Mouse (Mus musculus): ENCODE measurements around the gene Best1. TPM values are rescaled to one million over a fixed set of nuclear protein-coding genes. Genes with fewer than 3 reads are reported as not detected.

Best1 gene
- polyA plus RNA-seq, 1 experiment from 2014 or later = 1.9 TPM

DNA sequence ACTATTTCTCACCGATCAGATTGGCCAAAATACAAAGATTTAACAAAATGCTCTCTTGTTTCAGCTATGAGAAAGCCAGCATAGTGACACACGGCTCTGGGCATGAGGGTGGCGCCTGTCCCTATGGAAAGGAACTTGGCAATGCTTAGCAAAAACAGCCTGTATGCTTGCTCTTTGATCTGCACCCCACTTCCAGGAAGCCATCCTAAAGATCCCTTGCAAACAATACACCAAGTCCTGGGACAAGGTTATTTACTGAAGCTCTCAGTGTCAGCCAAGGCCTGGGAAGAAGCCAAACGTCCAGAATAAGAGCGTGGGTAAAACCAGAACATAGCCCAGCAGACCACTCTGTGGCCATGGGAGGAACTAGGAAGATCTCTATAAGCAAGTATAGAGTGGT, 40.7 kb downstream of the Best1 start:
- no peak for DNase-seq (ENCODE audit: low spot score)
- no peak for ATAC-seq (replicated peaks; ENCODE audit: insufficient number of reproducible peaks, low FRiP score, low TSS enrichment, low read depth)
- no peak overlapping the region for H3K9ac ChIP-seq (replicated peaks; ENCODE audit: low read length)
- H3K27me3 ChIP-seq (ENCODE audit: control insufficient read depth, insufficient read depth, low read length) = no peaks in the 10 kb centered on the region
- H3K4me3 ChIP-seq (ENCODE audit: low read depth, low read length) = no peak overlapping the region
- H3K36me3 ChIP-seq (replicated peaks; ENCODE audit: control insufficient read depth, insufficient read depth, low read depth, low read length) = no peaks in the 10 kb centered on the region
- H3K27ac ChIP-seq (replicated peaks; ENCODE audit: low read depth, low read length) = no peak overlapping the region
- no peaks in the 10 kb centered on the region for H3K4me1 ChIP-seq (ENCODE audit: control insufficient read depth, insufficient read depth, low read length)
- H3K4me2 ChIP-seq (ENCODE audit: low read depth, low read length) = no peak overlapping the region
- WGBS = 87% methylated on average over 5 of the region's 5 CpGs
- H3K9me3 ChIP-seq (replicated peaks; ENCODE audit: control insufficient read depth, low read length) = no peaks in the 10 kb centered on the region

DNA sequence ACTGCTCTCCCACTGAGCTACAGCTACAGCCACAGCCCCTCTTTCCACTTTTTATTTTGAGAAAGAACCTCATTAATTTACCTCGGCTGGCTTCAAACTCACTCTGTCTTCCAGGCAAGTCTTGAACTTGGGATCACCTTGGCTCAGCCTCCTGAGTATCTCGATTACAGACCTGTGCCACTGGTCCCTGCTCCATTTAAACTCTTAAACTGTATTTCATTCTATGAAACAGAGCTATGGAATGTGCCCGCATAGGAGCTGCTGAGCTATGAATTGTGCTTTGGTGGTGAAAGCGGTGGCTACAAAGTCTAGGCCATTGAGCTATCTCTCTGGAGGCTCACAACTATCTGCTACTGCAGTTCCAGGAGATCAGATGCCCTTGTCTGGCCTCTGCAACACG, 43.5 kb downstream of the Best1 start:
- no peaks in the 10 kb centered on the region for H3K36me3 ChIP-seq (replicated peaks; ENCODE audit: control insufficient read depth, insufficient read depth, low read depth, low read length)
- no peak overlapping the region for H3K9ac ChIP-seq (replicated peaks; ENCODE audit: low read length)
- DNase-seq (ENCODE audit: low spot score) = no peak
- H3K27me3 ChIP-seq (ENCODE audit: control insufficient read depth, insufficient read depth, low read length) = no peaks in the 10 kb centered on the region
- no peak overlapping the region for H3K4me3 ChIP-seq (ENCODE audit: low read depth, low read length)
- no peak overlapping the region for H3K27ac ChIP-seq (replicated peaks; ENCODE audit: low read depth, low read length)
- H3K9me3 ChIP-seq (replicated peaks; ENCODE audit: control insufficient read depth, low read length) = no peaks in the 10 kb centered on the region
- no peak overlapping the region for H3K4me2 ChIP-seq (ENCODE audit: low read depth, low read length)
- 86% methylated on average over 5 of the region's 5 CpGs for WGBS
- H3K4me1 ChIP-seq (ENCODE audit: control insufficient read depth, insufficient read depth, low read length) = no peaks in the 10 kb centered on the region
- no peak for ATAC-seq (replicated peaks; ENCODE audit: insufficient number of reproducible peaks, low FRiP score, low TSS enrichment, low read depth)

DNA sequence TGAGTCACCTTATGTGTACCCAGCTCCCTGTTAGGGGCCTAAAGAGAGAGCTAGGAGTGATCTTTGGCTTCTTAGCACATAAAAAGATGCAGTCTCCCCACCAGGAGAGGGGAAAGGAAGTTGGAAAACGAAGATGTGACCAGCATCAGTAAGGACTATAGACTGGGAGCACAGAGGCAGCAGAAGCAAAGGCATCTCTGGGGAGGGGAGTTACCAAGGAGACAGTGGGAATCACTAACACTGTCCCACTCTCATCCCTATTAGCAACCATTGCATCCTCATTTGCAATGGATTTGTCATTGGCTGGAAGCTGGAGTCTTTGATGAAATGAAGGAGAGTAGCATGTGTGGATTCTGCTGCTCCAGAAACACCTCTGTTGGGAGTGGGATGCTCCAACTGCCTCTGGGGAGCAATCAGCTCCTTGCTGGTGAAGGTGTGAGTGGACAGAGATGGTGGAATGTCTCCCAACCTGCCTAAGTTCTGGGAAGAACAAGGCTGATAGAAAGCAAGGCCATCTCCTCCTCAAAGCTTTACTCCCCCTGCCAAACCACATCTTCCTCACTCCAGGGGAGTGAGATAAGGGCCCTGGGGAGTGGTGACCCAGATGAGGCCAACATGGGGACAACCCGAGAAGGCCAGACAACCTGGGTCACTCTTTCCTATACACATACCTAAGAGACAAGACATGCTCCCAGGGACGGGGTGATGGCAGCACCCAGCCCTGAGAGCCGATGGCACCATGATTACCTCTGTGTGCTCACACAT, 44.6 kb downstream of the Best1 start:
- no peak overlapping the region for H3K9ac ChIP-seq (replicated peaks; ENCODE audit: low read length)
- no peaks in the 10 kb centered on the region for H3K27me3 ChIP-seq (ENCODE audit: control insufficient read depth, insufficient read depth, low read length)
- ATAC-seq (replicated peaks; ENCODE audit: insufficient number of reproducible peaks, low FRiP score, low TSS enrichment, low read depth) (no peak), DNase-seq (ENCODE audit: low spot score) (no peak)
- no peaks in the 10 kb centered on the region for H3K4me1 ChIP-seq (ENCODE audit: control insufficient read depth, insufficient read depth, low read length)
- H3K4me2 ChIP-seq (ENCODE audit: low read depth, low read length) = no peak overlapping the region
- 77% methylated on average over 4 of the region's 4 CpGs for WGBS
- H3K4me3 ChIP-seq (ENCODE audit: low read depth, low read length) = no peak overlapping the region
- no peaks in the 10 kb centered on the region for H3K36me3 ChIP-seq (replicated peaks; ENCODE audit: control insufficient read depth, insufficient read depth, low read depth, low read length)
- H3K27ac ChIP-seq (replicated peaks; ENCODE audit: low read depth, low read length) = no peak overlapping the region
- H3K9me3 ChIP-seq (replicated peaks; ENCODE audit: control insufficient read depth, low read length) = no peaks in the 10 kb centered on the region

DNA sequence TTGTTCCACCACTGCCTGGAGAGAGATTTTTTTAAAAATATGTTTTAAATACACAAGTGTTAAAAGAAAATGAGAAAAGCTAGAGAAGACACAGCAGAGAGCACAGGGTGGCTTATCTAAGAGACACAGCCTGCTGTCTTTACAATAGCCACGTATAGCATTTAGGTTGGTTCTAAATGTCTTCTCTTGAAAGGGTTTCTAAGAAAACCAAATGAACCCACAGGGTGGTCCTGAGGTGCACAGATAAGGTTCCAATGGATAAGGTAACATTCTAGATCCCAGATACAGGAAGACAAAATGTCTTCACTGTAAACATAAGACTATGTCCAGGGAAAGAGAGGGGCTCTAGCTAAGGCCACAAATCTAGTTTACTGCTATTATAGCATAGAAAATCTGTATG, 46.0 kb downstream of the Best1 start:
- DNase-seq (ENCODE audit: low spot score) = no peak
- H3K27me3 ChIP-seq (ENCODE audit: control insufficient read depth, insufficient read depth, low read length) = no peaks in the 10 kb centered on the region
- no peaks in the 10 kb centered on the region for H3K36me3 ChIP-seq (replicated peaks; ENCODE audit: control insufficient read depth, insufficient read depth, low read depth, low read length)
- H3K27ac ChIP-seq (replicated peaks; ENCODE audit: low read depth, low read length) = no peak overlapping the region
- H3K9ac ChIP-seq (replicated peaks; ENCODE audit: low read length) = no peak overlapping the region
- H3K4me2 ChIP-seq (ENCODE audit: low read depth, low read length) = no peak overlapping the region
- no peak overlapping the region for H3K4me3 ChIP-seq (ENCODE audit: low read depth, low read length)
- no peaks in the 10 kb centered on the region for H3K4me1 ChIP-seq (ENCODE audit: control insufficient read depth, insufficient read depth, low read length)
- H3K9me3 ChIP-seq (replicated peaks; ENCODE audit: control insufficient read depth, low read length) = no peaks in the 10 kb centered on the region
- 80% methylated on average over 1 of the region's 1 CpGs for WGBS
- no peak for ATAC-seq (replicated peaks; ENCODE audit: insufficient number of reproducible peaks, low FRiP score, low TSS enrichment, low read depth)

DNA sequence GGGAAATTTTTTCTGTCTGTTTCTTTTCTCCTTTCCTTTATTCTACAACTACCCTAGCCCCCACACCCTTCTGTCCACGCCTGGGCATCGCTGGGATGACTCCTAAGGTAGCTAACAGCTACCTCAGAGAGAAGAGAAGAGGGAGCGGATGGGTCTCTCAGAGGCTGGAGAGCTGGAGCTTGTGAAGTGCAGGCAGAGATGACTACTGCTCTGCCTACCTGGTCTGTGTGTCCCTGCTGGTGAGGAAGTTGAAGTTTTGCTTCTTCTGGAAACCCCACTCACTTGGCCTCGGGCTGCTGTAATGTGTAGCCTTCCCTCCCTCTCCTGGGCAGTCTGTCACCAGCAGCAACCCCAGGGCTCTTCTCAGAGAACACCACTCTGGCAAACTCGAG, 46.6 kb downstream of the Best1 start:
- Histone ChIP-seq H3K9ac (replicated peaks; ENCODE audit: low read length) (no peak overlapping the region), H3K27ac (replicated peaks; ENCODE audit: low read depth, low read length) (no peak overlapping the region), H3K4me2 (ENCODE audit: low read depth, low read length) (no peak overlapping the region), H3K9me3 (replicated peaks; ENCODE audit: control insufficient read depth, low read length) (no peaks in the 10 kb centered on the region), H3K4me3 (ENCODE audit: low read depth, low read length) (no peak overlapping the region), H3K4me1 (ENCODE audit: control insufficient read depth, insufficient read depth, low read length) (no peaks in the 10 kb centered on the region), H3K36me3 (replicated peaks; ENCODE audit: control insufficient read depth, insufficient read depth, low read depth, low read length) (no peaks in the 10 kb centered on the region), H3K27me3 (ENCODE audit: control insufficient read depth, insufficient read depth, low read length) (no peaks in the 10 kb centered on the region)
- no peak for ATAC-seq (replicated peaks; ENCODE audit: insufficient number of reproducible peaks, low FRiP score, low TSS enrichment, low read depth)
- 39% methylated on average over 5 of the region's 5 CpGs for WGBS
- no peak for DNase-seq (ENCODE audit: low spot score)

DNA sequence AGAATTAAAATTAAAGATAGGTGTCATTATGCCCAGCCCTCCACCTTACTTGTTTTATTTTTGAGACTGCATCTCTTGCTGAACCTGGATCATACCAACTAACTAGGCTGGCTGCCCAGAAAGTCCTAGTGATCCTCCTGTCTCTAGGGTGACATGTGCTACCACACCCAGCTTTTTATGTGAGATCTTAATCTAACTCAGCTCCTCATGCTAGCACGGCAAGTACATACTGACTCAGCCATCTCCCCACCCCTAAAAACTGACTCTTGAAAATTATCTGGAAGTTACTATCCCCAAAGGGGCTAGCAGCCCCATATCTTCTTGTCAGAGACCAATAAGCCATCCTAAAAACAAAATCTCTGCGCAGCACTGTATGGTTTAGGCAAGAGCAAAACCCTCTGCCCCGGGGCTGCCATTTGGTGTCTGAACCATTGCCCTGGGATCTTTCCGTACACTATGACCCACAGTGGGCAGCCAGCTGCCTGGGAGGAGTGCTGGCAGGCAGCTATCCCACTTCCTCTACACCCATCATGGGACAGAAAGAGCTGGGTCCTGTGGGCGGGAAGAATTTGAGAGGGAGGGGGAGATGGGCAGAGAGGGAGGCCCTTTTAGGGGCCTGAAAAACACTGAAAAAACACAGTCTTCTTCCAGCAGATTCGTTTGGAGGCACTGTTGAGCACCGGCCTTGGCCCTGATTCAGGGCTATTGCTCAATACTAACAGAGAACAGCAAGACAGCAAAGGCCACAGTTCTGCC, 47.2 kb downstream of the Best1 start:
- ATAC-seq (replicated peaks; ENCODE audit: insufficient number of reproducible peaks, low FRiP score, low TSS enrichment, low read depth) = no peak

DNA sequence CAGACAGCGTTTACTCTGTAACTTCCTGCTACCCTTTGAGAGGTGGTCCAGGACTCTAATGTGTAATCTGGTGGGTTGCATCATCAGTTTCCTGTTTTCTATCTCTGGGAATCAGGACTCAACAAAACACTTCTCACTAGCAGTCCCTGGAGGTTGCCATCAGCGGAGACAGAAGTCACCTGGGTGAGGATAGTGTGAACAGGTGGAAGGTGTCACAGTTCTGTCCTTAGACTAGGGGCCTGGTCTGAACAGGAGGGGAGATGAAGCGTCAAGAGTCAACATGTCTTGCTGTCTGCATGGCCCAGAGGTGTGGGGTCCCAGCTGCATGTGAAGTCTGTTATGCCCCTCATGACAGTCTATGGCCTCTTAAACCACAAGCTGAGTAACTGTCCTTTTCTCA, 48.5 kb downstream of the Best1 start:
- H3K27ac ChIP-seq (replicated peaks; ENCODE audit: low read depth, low read length) = no peak overlapping the region
- H3K9me3 ChIP-seq (replicated peaks; ENCODE audit: control insufficient read depth, low read length) = no peaks in the 10 kb centered on the region
- WGBS = 85% methylated on average over 3 of the region's 3 CpGs
- H3K9ac ChIP-seq (replicated peaks; ENCODE audit: low read length) = no peak overlapping the region
- no peaks in the 10 kb centered on the region for H3K4me1 ChIP-seq (ENCODE audit: control insufficient read depth, insufficient read depth, low read length)
- no peak overlapping the region for H3K4me3 ChIP-seq (ENCODE audit: low read depth, low read length)
- ATAC-seq (replicated peaks; ENCODE audit: insufficient number of reproducible peaks, low FRiP score, low TSS enrichment, low read depth) (no peak), DNase-seq (ENCODE audit: low spot score) (no peak)
- no peak overlapping the region for H3K4me2 ChIP-seq (ENCODE audit: low read depth, low read length)
- no peaks in the 10 kb centered on the region for H3K27me3 ChIP-seq (ENCODE audit: control insufficient read depth, insufficient read depth, low read length)
- H3K36me3 ChIP-seq (replicated peaks; ENCODE audit: control insufficient read depth, insufficient read depth, low read depth, low read length) = no peaks in the 10 kb centered on the region

More for the DNA sequence above, 47.2 kb downstream of the Best1 start:
- Histone ChIP-seq H3K4me1 (ENCODE audit: control insufficient read depth, insufficient read depth, low read length) (no peaks in the 10 kb centered on the region), H3K27me3 (ENCODE audit: control insufficient read depth, insufficient read depth, low read length) (no peaks in the 10 kb centered on the region), H3K9me3 (replicated peaks; ENCODE audit: control insufficient read depth, low read length) (no peaks in the 10 kb centered on the region), H3K4me3 (ENCODE audit: low read depth, low read length) (no peak overlapping the region), H3K9ac (replicated peaks; ENCODE audit: low read length) (no peak overlapping the region), H3K27ac (replicated peaks; ENCODE audit: low read depth, low read length) (no peak overlapping the region), H3K36me3 (replicated peaks; ENCODE audit: control insufficient read depth, insufficient read depth, low read depth, low read length) (no peaks in the 10 kb centered on the region), H3K4me2 (ENCODE audit: low read depth, low read length) (no peak overlapping the region)
- peak; percentile 60 for DNase-seq (ENCODE audit: low spot score)
- 38% methylated on average over 7 of the region's 7 CpGs for WGBS

DNA sequence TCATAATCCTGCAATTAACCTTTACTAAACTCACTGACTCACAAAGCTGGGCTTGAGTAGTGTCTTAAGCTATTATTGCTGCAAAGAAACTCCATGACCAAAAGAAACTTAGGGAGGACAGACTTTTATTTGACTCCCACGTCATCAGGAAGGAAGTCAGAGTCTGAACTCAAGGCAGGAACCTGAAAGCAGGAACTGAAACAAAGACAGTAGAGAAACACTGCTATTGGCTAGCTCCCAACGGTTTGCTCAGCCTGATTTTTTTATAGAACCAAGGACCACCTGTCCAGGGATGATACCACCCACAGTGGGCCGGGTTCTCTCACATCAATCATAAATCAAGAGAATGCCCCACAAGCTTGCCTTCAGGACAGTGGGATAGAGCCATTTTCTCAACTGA, 49.0 kb downstream of the Best1 start:
- H3K4me1 ChIP-seq (ENCODE audit: control insufficient read depth, insufficient read depth, low read length) = no peaks in the 10 kb centered on the region
- no peak overlapping the region for H3K4me3 ChIP-seq (ENCODE audit: low read depth, low read length)
- no peaks in the 10 kb centered on the region for H3K9me3 ChIP-seq (replicated peaks; ENCODE audit: control insufficient read depth, low read length)
- H3K36me3 ChIP-seq (replicated peaks; ENCODE audit: control insufficient read depth, insufficient read depth, low read depth, low read length) = no peaks in the 10 kb centered on the region
- no peak overlapping the region for H3K27ac ChIP-seq (replicated peaks; ENCODE audit: low read depth, low read length)
- no peaks in the 10 kb centered on the region for H3K27me3 ChIP-seq (ENCODE audit: control insufficient read depth, insufficient read depth, low read length)
- no peak overlapping the region for H3K9ac ChIP-seq (replicated peaks; ENCODE audit: low read length)
- ATAC-seq (replicated peaks; ENCODE audit: insufficient number of reproducible peaks, low FRiP score, low TSS enrichment, low read depth) (no peak), DNase-seq (ENCODE audit: low spot score) (no peak)
- 81% methylated on average over 3 of the region's 3 CpGs for WGBS
- H3K4me2 ChIP-seq (ENCODE audit: low read depth, low read length) = no peak overlapping the region

Measured in embryonic facial prominence, embryonic 11.5 days (tissue).